Mouse (Mus musculus) liver, adult (tissue): Measurements from ENCODE around the gene Cdc42ep3.

ENCODE experiments used
- GATA4 ChIP-seq: IDR thresholded peaks from 2 replicates; pipeline ENCODE4 v1.6.1; 2014; ENCODE audit warnings: mild to moderate bottlenecking, low read length; ENCODE audit not compliant: insufficient replicate concordance

Gene Cdc42ep3

GRCm38 (mm10) chr17:79353446-79354173, 1.3 kb downstream of the Cdc42ep3 start:
- TF ChIP-seq GATA4, result no peak

- TF ChIP-seq GATA4, result no peak
Observed at GRCm38 (mm10) chr17:79350751-79351191, 4.1 kb downstream of the Cdc42ep3 start.

GRCm38 (mm10) chr17:79349371-79349770, 5.5 kb downstream of the Cdc42ep3 start:
- TF ChIP-seq GATA4, result no peak

- no peak for TF ChIP-seq GATA4
Observed at GRCm38 (mm10) chr17:79347920-79348589, 6.8 kb downstream of the Cdc42ep3 start.

- no peak for TF ChIP-seq GATA4
Observed at GRCm38 (mm10) chr17:79347291-79347690, 7.6 kb downstream of the Cdc42ep3 start.

DNA sequence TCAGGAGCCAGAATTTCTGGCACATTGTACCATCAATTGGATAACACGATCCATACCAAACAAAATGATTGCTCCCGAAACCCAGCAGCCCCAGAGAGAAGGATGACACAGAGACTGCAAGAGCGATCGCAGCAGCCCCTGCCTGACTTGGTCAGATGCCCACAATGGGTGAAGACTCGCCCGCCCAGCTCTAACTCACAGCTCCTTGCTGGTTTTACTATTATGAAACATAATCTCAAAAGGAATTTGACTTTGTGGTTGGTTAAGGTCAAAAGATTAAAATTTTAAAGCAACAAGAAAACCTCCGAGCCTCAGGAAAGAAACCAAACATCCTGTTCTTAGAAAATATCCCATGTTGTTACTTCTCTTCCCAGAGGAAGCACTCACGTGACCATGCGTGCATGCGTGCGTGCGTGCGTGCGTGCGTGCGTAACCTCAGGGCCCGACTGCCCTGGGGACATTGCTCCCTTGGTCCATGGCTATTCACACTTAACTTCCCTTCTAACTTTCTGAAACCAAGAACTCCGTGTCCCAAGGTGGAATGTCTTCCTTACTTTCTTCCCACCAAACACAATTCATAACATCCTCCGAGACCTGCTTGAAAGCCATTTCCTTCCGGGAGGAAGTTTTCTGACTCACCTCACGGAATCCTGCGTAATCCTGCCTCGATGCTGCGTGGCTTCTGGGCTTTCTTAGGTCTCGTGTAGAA, 9.7 kb downstream of the Cdc42ep3 start:
- no peak for TF ChIP-seq GATA4

- no peak for TF ChIP-seq GATA4
Observed at GRCm38 (mm10) chr17:79343334-79343946, 11.5 kb downstream of the Cdc42ep3 start.

DNA sequence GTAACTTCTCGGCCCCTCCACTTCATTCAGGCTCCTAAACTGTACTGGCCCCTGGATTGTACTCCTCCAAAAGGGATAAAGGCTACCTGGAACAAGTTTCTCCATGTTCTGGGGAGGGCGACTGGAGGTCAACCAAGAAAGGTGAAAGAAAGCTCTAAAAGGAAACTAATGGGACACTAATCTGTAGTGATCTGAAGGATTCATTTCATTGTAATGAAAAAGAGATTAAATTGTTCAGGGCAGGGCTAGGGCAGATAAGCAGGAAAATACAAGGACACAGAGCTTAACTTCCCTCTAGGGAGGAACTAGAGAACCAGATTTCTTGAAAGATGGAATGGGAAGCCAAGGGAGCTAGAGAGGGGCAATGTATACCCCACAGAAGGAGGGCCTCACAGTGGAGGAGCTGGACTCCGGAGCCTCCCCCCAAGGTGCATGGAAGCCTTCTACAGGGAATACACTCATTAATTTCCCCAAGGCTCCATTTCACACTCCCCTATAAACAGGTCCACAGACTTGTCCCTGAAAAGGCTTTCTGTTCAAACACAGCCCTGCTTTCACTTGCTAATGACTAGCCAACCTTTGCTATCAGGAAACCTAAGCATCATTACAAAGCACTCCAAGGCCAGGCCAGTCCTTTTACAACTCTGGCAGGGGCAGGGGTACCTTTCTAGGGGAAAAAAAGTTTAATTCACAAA, 12.1 kb downstream of the Cdc42ep3 start:
- TF ChIP-seq GATA4, result no peak

GRCm38 (mm10) chr17:79341946-79342470, 12.9 kb downstream of the Cdc42ep3 start:
- no peak for TF ChIP-seq GATA4

DNA sequence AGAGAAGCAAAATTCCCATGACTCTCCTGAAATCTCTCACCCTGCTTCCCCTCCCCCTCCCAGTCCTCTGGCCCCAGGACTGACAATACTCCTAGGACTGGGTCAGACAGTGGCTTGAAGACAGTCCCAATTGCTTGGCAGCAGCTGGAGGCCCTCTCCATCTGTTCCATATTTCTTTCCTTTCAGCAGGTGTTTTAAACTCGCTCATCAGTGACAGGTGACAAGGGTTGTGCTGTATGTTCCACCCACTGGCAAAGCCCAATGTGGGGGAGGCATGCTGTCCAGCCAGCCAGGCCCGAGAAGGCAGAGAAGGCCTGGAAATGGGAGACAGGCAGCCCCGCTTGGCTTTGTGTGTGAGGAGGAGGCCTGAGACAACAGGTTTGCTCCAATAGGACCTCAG, 17.4 kb downstream of the Cdc42ep3 start:
- TF ChIP-seq GATA4, result no peak

GRCm38 (mm10) chr17:79334701-79335100, 20.2 kb downstream of the Cdc42ep3 start:
- TF ChIP-seq GATA4, result no peak

- no peak for TF ChIP-seq GATA4
Observed at GRCm38 (mm10) chr17:79333650-79334049, 21.2 kb downstream of the Cdc42ep3 start.

- no peak for TF ChIP-seq GATA4
Observed at GRCm38 (mm10) chr17:79332864-79333263, 22.0 kb downstream of the Cdc42ep3 start.

DNA sequence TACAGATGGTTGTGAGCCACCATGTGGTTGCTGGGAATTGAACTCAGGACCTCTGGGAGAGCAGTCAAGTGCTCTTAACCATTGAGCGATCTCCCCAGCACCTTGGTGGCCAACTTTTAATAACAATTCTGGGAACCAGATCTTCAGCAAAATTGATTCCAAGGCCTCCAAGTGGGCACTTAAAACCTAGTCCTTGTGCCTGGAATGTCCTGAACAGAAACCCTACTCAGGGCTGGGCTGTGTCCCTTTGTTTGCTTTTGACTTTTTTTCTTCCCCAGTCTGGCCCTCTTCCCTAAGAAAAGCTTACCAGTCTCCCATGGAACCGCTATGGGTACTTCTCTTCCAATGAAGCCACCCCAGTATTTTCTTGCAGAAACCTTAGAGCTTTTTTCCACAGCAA, 24.5 kb downstream of the Cdc42ep3 start:
- no peak for TF ChIP-seq GATA4

- no peak for TF ChIP-seq GATA4
Observed at GRCm38 (mm10) chr17:79326868-79327376, 28.0 kb downstream of the Cdc42ep3 start.
